Mouse (Mus musculus): Measurements from ENCODE around the gene Tube1.

GRCm38 (mm10) chr10:39158306-39158705 is 24.5 kb downstream of the Tube1 start:
- TF ChIP-seq CTCF (IDR thresholded peaks at IDR 0.05; ENCODE audit: insufficient read depth, low read length), result no peak
- no peak for TF ChIP-seq POLR2A (IDR thresholded peaks at IDR 0.05; ENCODE audit: borderline replicate concordance, extremely low read depth, low read depth, low read length)
